Mouse (Mus musculus): ENCODE measurements around the gene Atf2. TPM values are rescaled to one million over a fixed set of nuclear protein-coding genes. Genes with fewer than 3 reads are reported as not detected.
A peak's percentile ranks its signal among the peaks of the same experiment; 100 is the strongest.

Gene Atf2
- total RNA-seq, 2 experiments from 2014 or later: 38.1 to 38.2 TPM

GRCm38 (mm10) chr2:73775683-73776310, 116.6 kb downstream of the Atf2 start:
- no peak for DNase-seq

GRCm38 (mm10) chr2:73774786-73775682, 117.4 kb downstream of the Atf2 start, which contains the start of gene Chn1:
TSS of gene Chn1 (minus strand) at chr2:73775346.
- DNase-seq: peak; percentile 81

DNA sequence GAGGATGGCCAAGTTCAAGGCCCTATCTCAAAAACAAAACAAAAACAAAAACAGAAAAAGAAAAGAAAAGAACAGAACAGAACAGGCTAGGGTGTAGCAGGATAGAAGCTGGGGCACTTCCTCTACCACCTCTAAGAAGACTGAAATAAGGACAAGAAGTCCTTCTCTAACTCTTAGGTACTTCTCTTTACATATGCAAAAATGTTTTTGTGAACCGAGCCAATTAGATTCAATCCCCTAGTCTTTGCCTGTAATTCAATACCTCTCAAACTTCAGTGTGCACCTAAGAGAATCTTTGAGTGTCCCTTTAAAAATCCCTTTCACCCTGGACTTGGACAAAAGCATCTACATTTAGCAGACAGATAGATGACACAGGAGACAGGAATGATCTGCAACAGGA, 119.5 kb downstream of the Atf2 start:
- DNase-seq: no peak

- no peak for DNase-seq
These were observed 123.8 kb downstream of the Atf2 start for GRCm38 (mm10) chr2:73768669-73769068.

Other genes starting within 250 kb of the Atf2 start
- gene Chn1, start 117.3 kb downstream of the Atf2 start, total RNA-seq (2021): 10 to 100 TPM; 77.7 to 79.8 TPM
- gene Atp5g3, start 18.7 kb upstream of the Atf2 start, total RNA-seq (2021): 1,000 to 10,000 TPM; 3,070 to 3,248 TPM

Measured in heart, postnatal 4 days (tissue).